Mouse (Mus musculus): ENCODE measurements around the gene Ccdc158. TPM values are rescaled to one million over a fixed set of nuclear protein-coding genes. Genes with fewer than 3 reads are reported as not detected.

The Ccdc158 gene
- polyA plus RNA-seq, 1 experiment: 0.21 TPM

GRCm38 (mm10) chr5:92604452-92605247 lies 70.4 kb downstream of the Ccdc158 start:
- Histone ChIP-seq H3K36me3 (ENCODE audit: control insufficient read depth, insufficient read depth, low read length) (no peaks in the 10 kb centered on the region), H3K27me3 (ENCODE audit: control insufficient read depth, insufficient read depth, low read length) (peaks cover 10% of the 10 kb centered on the region), H3K4me1 (ENCODE audit: control insufficient read depth, insufficient read depth, insufficient read length) (peaks cover 5% of the 10 kb centered on the region), H3K27ac (ENCODE audit: insufficient read depth, low read length) (no peak overlapping the region), H3K4me3 (ENCODE audit: extremely low read depth, insufficient read depth, insufficient read length) (peak overlapping the region; percentile 18; the same call in 1 of the 2 replicates)
- 82% methylated on average over 10 of the region's 10 CpGs for WGBS
- DNase-seq (ENCODE audit: low read depth in 1 of 2, low spot score in 2 of 2): no peak
- TF ChIP-seq CTCF (IDR thresholded peaks at IDR 0.05; ENCODE audit: extremely low read depth, insufficient read depth, insufficient read length, insufficient replicate concordance) (no peak), POLR2A (IDR thresholded peaks at IDR 0.05; ENCODE audit: low read depth, low read length) (no peak)

- Histone ChIP-seq H3K27ac (ENCODE audit: insufficient read depth, low read length) (peak within 1 kb of the TSS; percentile 57), H3K4me3 (ENCODE audit: extremely low read depth, insufficient read depth, insufficient read length) (peak within 1 kb of the TSS; percentile 57), H3K36me3 (ENCODE audit: control insufficient read depth, insufficient read depth, low read length) (no peaks in the 10 kb centered on the region), H3K27me3 (ENCODE audit: control insufficient read depth, insufficient read depth, low read length) (peaks cover 10% of the 10 kb centered on the region), H3K4me1 (ENCODE audit: control insufficient read depth, insufficient read depth, insufficient read length) (peaks cover 5% of the 10 kb centered on the region)
- TF ChIP-seq POLR2A (IDR thresholded peaks at IDR 0.05; ENCODE audit: low read depth, low read length) (no peak), CTCF (IDR thresholded peaks at IDR 0.05; ENCODE audit: extremely low read depth, insufficient read depth, insufficient read length, insufficient replicate concordance) (no peak)
- WGBS: 1% methylated on average over 66 of the region's 69 CpGs
- DNase-seq (ENCODE audit: low read depth in 1 of 2, low spot score in 2 of 2): peak in 1 of 2 experiments; percentile 43
These were observed 72.1 kb downstream of the Ccdc158 start, which contains the start of gene Stbd1 for GRCm38 (mm10) chr5:92602691-92603690. Gene Stbd1, plus strand, starts transcription at chr5:92603041.

GRCm38 (mm10) chr5:92599030-92599429 lies 76.0 kb downstream of the Ccdc158 start:
- Histone ChIP-seq H3K36me3 (ENCODE audit: control insufficient read depth, insufficient read depth, low read length) (no peaks in the 10 kb centered on the region), H3K4me3 (ENCODE audit: extremely low read depth, insufficient read depth, insufficient read length) (no peak overlapping the region), H3K27me3 (ENCODE audit: control insufficient read depth, insufficient read depth, low read length) (peaks cover 10% of the 10 kb centered on the region), H3K27ac (ENCODE audit: insufficient read depth, low read length) (no peak overlapping the region), H3K4me1 (ENCODE audit: control insufficient read depth, insufficient read depth, insufficient read length) (peaks cover 5% of the 10 kb centered on the region)
- TF ChIP-seq POLR2A (IDR thresholded peaks at IDR 0.05; ENCODE audit: low read depth, low read length) (no peak), CTCF (IDR thresholded peaks at IDR 0.05; ENCODE audit: extremely low read depth, insufficient read depth, insufficient read length, insufficient replicate concordance) (no peak)
- 82% methylated on average over 10 of the region's 10 CpGs for WGBS
- no peak for DNase-seq (ENCODE audit: low read depth in 1 of 2, low spot score in 2 of 2)

- H3K4me1 ChIP-seq (ENCODE audit: control insufficient read depth, insufficient read depth, insufficient read length): no peaks in the 10 kb centered on the region
- H3K36me3 ChIP-seq (ENCODE audit: control insufficient read depth, insufficient read depth, low read length): no peaks in the 10 kb centered on the region
- H3K27ac ChIP-seq (ENCODE audit: insufficient read depth, low read length): no peak overlapping the region
- no peak for TF ChIP-seq POLR2A (IDR thresholded peaks at IDR 0.05; ENCODE audit: low read depth, low read length)
- no peak for TF ChIP-seq CTCF (IDR thresholded peaks at IDR 0.05; ENCODE audit: extremely low read depth, insufficient read depth, insufficient read length, insufficient replicate concordance)
- no peak overlapping the region for H3K4me3 ChIP-seq (ENCODE audit: extremely low read depth, insufficient read depth, insufficient read length)
- no peaks in the 10 kb centered on the region for H3K27me3 ChIP-seq (ENCODE audit: control insufficient read depth, insufficient read depth, low read length)
- DNase-seq (ENCODE audit: low read depth in 1 of 2, low spot score in 2 of 2): no peak
- 90% methylated on average over 8 of the region's 8 CpGs for WGBS
These were observed 78.2 kb downstream of the Ccdc158 start for GRCm38 (mm10) chr5:92596865-92597264.

- no peak for TF ChIP-seq CTCF (IDR thresholded peaks at IDR 0.05; ENCODE audit: extremely low read depth, insufficient read depth, insufficient read length, insufficient replicate concordance)
- no peak for TF ChIP-seq POLR2A (IDR thresholded peaks at IDR 0.05; ENCODE audit: low read depth, low read length)
- no peak overlapping the region for H3K4me3 ChIP-seq (ENCODE audit: extremely low read depth, insufficient read depth, insufficient read length)
- no peaks in the 10 kb centered on the region for H3K27me3 ChIP-seq (ENCODE audit: control insufficient read depth, insufficient read depth, low read length)
- H3K27ac ChIP-seq (ENCODE audit: insufficient read depth, low read length): no peak overlapping the region
- H3K4me1 ChIP-seq (ENCODE audit: control insufficient read depth, insufficient read depth, insufficient read length): no peaks in the 10 kb centered on the region
- WGBS: 85% methylated on average over 5 of the region's 5 CpGs
- no peak for DNase-seq (ENCODE audit: low read depth in 1 of 2, low spot score in 2 of 2)
- H3K36me3 ChIP-seq (ENCODE audit: control insufficient read depth, insufficient read depth, low read length): no peaks in the 10 kb centered on the region
These were observed 80.0 kb downstream of the Ccdc158 start for GRCm38 (mm10) chr5:92595026-92595425.

- H3K36me3 ChIP-seq (ENCODE audit: control insufficient read depth, insufficient read depth, low read length): no peaks in the 10 kb centered on the region
- H3K4me1 ChIP-seq (ENCODE audit: control insufficient read depth, insufficient read depth, insufficient read length): no peaks in the 10 kb centered on the region
- no peak for DNase-seq (ENCODE audit: low read depth in 1 of 2, low spot score in 2 of 2)
- no peaks in the 10 kb centered on the region for H3K27me3 ChIP-seq (ENCODE audit: control insufficient read depth, insufficient read depth, low read length)
- no peak for TF ChIP-seq POLR2A (IDR thresholded peaks at IDR 0.05; ENCODE audit: low read depth, low read length)
- TF ChIP-seq CTCF (IDR thresholded peaks at IDR 0.05; ENCODE audit: extremely low read depth, insufficient read depth, insufficient read length, insufficient replicate concordance): no peak
- WGBS: 80% methylated on average over 10 of the region's 10 CpGs
- H3K4me3 ChIP-seq (ENCODE audit: extremely low read depth, insufficient read depth, insufficient read length): no peak overlapping the region
- no peak overlapping the region for H3K27ac ChIP-seq (ENCODE audit: insufficient read depth, low read length)
These were observed 89.1 kb downstream of the Ccdc158 start for GRCm38 (mm10) chr5:92585932-92586331.

Data from spleen, adult 2 months (tissue).